Mouse (Mus musculus) heart, adult 9 months (tissue): ENCODE data around the gene Frmd8.

Experiments
- DNase-seq, 2 experiments: peaks; one replicate each; pipeline ENCODE4 v3.0.0; 2022; ENCODE audit warnings: low spot score in 2 of 2

Gene Frmd8

GRCm38 (mm10) chr19:5849843-5850527 lies 25.1 kb downstream of the Frmd8 start:
- peak; percentile 94 to 96 for DNase-seq

GRCm38 (mm10) chr19:5848826-5849672 lies 26.0 kb downstream of the Frmd8 start:
- peak; percentile 78 for DNase-seq

- peak; percentile 83 to 87 for DNase-seq
These were observed 26.8 kb downstream of the Frmd8 start for GRCm38 (mm10) chr19:5848032-5848825.

- peak in 1 of 2 experiments; percentile 54 for DNase-seq
These were observed 27.7 kb downstream of the Frmd8 start for GRCm38 (mm10) chr19:5847306-5847796.

GRCm38 (mm10) chr19:5846557-5847305 lies 28.3 kb downstream of the Frmd8 start:
- peak; percentile 96 to 97 for DNase-seq

- DNase-seq: peak in 1 of 2 experiments; percentile 62
These were observed 28.9 kb downstream of the Frmd8 start for GRCm38 (mm10) chr19:5846154-5846553.

- DNase-seq: peak; percentile 98 to 99
These were observed 29.5 kb downstream of the Frmd8 start for GRCm38 (mm10) chr19:5845319-5846135.

- no peak for DNase-seq
These were observed 30.2 kb downstream of the Frmd8 start for GRCm38 (mm10) chr19:5844831-5845318.

- DNase-seq: peak in 1 of 2 experiments; percentile 46
These were observed 31.0 kb downstream of the Frmd8 start for GRCm38 (mm10) chr19:5843781-5844691.

GRCm38 (mm10) chr19:5842785-5843730 lies 32.0 kb downstream of the Frmd8 start:
- peak in 1 of 2 experiments; percentile 62 for DNase-seq

GRCm38 (mm10) chr19:5841999-5842784 lies 32.9 kb downstream of the Frmd8 start:
- peak in 1 of 2 experiments; percentile 31 for DNase-seq

- peak in 1 of 2 experiments; percentile 73 for DNase-seq
These were observed 33.6 kb downstream of the Frmd8 start for GRCm38 (mm10) chr19:5841389-5841946.

GRCm38 (mm10) chr19:5840890-5841388 lies 34.1 kb downstream of the Frmd8 start:
- DNase-seq: no peak

GRCm38 (mm10) chr19:5840086-5840889 lies 34.8 kb downstream of the Frmd8 start:
- DNase-seq: peak in 1 of 2 experiments; percentile 62

GRCm38 (mm10) chr19:5839317-5840085 lies 35.6 kb downstream of the Frmd8 start:
- peak in 1 of 2 experiments; percentile 43 for DNase-seq
